Mouse (Mus musculus) lung, embryonic 16.5 days (tissue): Measurements from ENCODE around the gene Slamf9. TPM values are rescaled to one million over a fixed set of nuclear protein-coding genes. Genes with fewer than 3 reads are reported as not detected.

ENCODE experiments used
- ATAC-seq: fragments of 200-750 bp; cut with Nextera tagmentation; 2 replicates; pipeline ENCODE4 v1.8.0; 2017; ENCODE audit warnings: low read depth, mild to moderate bottlenecking, moderate library complexity
- H3K27ac ChIP-seq: fragments of 300-500 bp; sonication (generic); 2 replicates; pipeline ENCODE4 v1.5.1; 2014; ENCODE audit warnings: mild to moderate bottlenecking, control low read depth, low read length
- H3K27me3 ChIP-seq: fragments of 300-500 bp; sonication (generic); 2 replicates; pipeline ENCODE4 v1.6.1; 2014; ENCODE audit warnings: low read depth, low read length, mixed read lengths; ENCODE audit not compliant: control insufficient read depth, insufficient read depth
- H3K36me3 ChIP-seq: fragments of 300-500 bp; sonication (generic); 2 replicates; pipeline ENCODE4 v1.6.1; 2014; ENCODE audit warnings: low read length; ENCODE audit not compliant: control insufficient read depth, insufficient read depth
- H3K4me1 ChIP-seq: fragments of 300-500 bp; sonication (generic); replicated peaks from 2 replicates; pipeline ENCODE4 v1.6.1; 2014; ENCODE audit warnings: low read length, mixed read lengths; ENCODE audit not compliant: control insufficient read depth, insufficient read depth
- H3K4me2 ChIP-seq: fragments of 300-500 bp; sonication (generic); 2 replicates; pipeline ENCODE4 v1.6.1; 2014; ENCODE audit warnings: low read depth, low read length, control low read depth
- H3K4me3 ChIP-seq: fragments of 300-500 bp; sonication (generic); 2 replicates; pipeline ENCODE4 v1.5.1; 2014; ENCODE audit warnings: mild to moderate bottlenecking, low read length, control low read depth
- H3K9ac ChIP-seq: fragments of 300-500 bp; sonication (generic); 2 replicates; pipeline ENCODE4 v1.6.1; 2014; ENCODE audit warnings: low read length, control low read depth
- H3K9me3 ChIP-seq: fragments of 300-500 bp; sonication (generic); 2 replicates; pipeline ENCODE4 v1.6.1; 2016; ENCODE audit warnings: low read length; ENCODE audit not compliant: control insufficient read depth
- WGBS: fragments of 180-500 bp; shearing (Covaris S2); extraction: QIAGEN DNeasy Blood & Tissue Kit; methylation state at CpG from one replicate; pipeline ENCODE4 v1.1.7; 2014; 5-methylcytosine and 5-hydroxymethylcytosine counted together
- polyA plus RNA-seq: library from polyadenylated mRNA; unstranded; fragments of >200 nt; fragmentation: Nextera tagmentation; extraction: Ambion mirVana; gene quantifications from 2 replicates; pipeline ENCODE4 v1.2.1, GENCODE M21; 2015

Gene Slamf9
- polyA plus RNA-seq, 1 experiment from 2014 or later = 0.57 TPM

GRCm38 (mm10) chr1:172436785-172437184 is 38.4 kb upstream of the Slamf9 start:
- no peak overlapping the region for H3K9ac ChIP-seq
- no peak overlapping the region for H3K27ac ChIP-seq
- peaks cover 10% of the 10 kb centered on the region for H3K4me1 ChIP-seq
- no peaks in the 10 kb centered on the region for H3K9me3 ChIP-seq
- no peak for ATAC-seq
- no peaks in the 10 kb centered on the region for H3K36me3 ChIP-seq
- 25% methylated on average over 6 of the region's 6 CpGs for WGBS
- no peaks in the 10 kb centered on the region for H3K27me3 ChIP-seq
- no peak overlapping the region for H3K4me3 ChIP-seq
- no peak overlapping the region for H3K4me2 ChIP-seq

GRCm38 (mm10) chr1:172438621-172439020 is 36.5 kb upstream of the Slamf9 start:
- 64% methylated on average over 2 of the region's 2 CpGs for WGBS
- Histone ChIP-seq H3K9me3 (no peaks in the 10 kb centered on the region), H3K27me3 (no peaks in the 10 kb centered on the region), H3K4me3 (no peak overlapping the region), H3K9ac (no peak overlapping the region), H3K4me2 (no peak overlapping the region), H3K27ac (no peak overlapping the region), H3K36me3 (no peaks in the 10 kb centered on the region), H3K4me1 (no peaks in the 10 kb centered on the region)
- ATAC-seq = no peak

GRCm38 (mm10) chr1:172440521-172440920 is 34.6 kb upstream of the Slamf9 start:
- Histone ChIP-seq H3K9me3 (no peaks in the 10 kb centered on the region), H3K9ac (no peak overlapping the region), H3K27ac (no peak overlapping the region), H3K4me2 (no peak overlapping the region), H3K4me3 (no peak overlapping the region), H3K4me1 (no peaks in the 10 kb centered on the region), H3K36me3 (no peaks in the 10 kb centered on the region), H3K27me3 (no peaks in the 10 kb centered on the region)
- ATAC-seq = no peak
- WGBS = 76% methylated on average over 3 of the region's 3 CpGs

- H3K27me3 ChIP-seq = no peaks in the 10 kb centered on the region
- ATAC-seq = no peak
- 77% methylated on average over 9 of the region's 9 CpGs for WGBS
Measured at GRCm38 (mm10) chr1:172441935-172442445, 33.2 kb upstream of the Slamf9 start.

GRCm38 (mm10) chr1:172450226-172450625 is 24.9 kb upstream of the Slamf9 start:
- H3K4me3 ChIP-seq = no peak overlapping the region
- H3K9me3 ChIP-seq = no peaks in the 10 kb centered on the region
- no peaks in the 10 kb centered on the region for H3K27me3 ChIP-seq
- H3K9ac ChIP-seq = no peak overlapping the region
- H3K36me3 ChIP-seq = no peaks in the 10 kb centered on the region
- 42% methylated on average over 2 of the region's 2 CpGs for WGBS
- ATAC-seq = no peak
- no peak overlapping the region for H3K27ac ChIP-seq
- no peaks in the 10 kb centered on the region for H3K4me1 ChIP-seq
- no peak overlapping the region for H3K4me2 ChIP-seq

More at GRCm38 (mm10) chr1:172441935-172442445, 33.2 kb upstream of the Slamf9 start:
- no peak overlapping the region for H3K27ac ChIP-seq
- no peaks in the 10 kb centered on the region for H3K9me3 ChIP-seq
- no peaks in the 10 kb centered on the region for H3K4me1 ChIP-seq
- no peak overlapping the region for H3K4me3 ChIP-seq
- no peak overlapping the region for H3K4me2 ChIP-seq
- H3K36me3 ChIP-seq = no peaks in the 10 kb centered on the region
- H3K9ac ChIP-seq = no peak overlapping the region

GRCm38 (mm10) chr1:172450848-172451470 is 24.2 kb upstream of the Slamf9 start:
- Histone ChIP-seq H3K4me3 (no peak overlapping the region), H3K27me3 (no peaks in the 10 kb centered on the region), H3K4me2 (no peak overlapping the region), H3K9ac (no peak overlapping the region), H3K36me3 (no peaks in the 10 kb centered on the region), H3K4me1 (no peaks in the 10 kb centered on the region), H3K9me3 (no peaks in the 10 kb centered on the region), H3K27ac (no peak overlapping the region)
- no peak for ATAC-seq
- 35% methylated on average over 17 of the region's 17 CpGs for WGBS

- no peaks in the 10 kb centered on the region for H3K27me3 ChIP-seq
- no peaks in the 10 kb centered on the region for H3K36me3 ChIP-seq
- 71% methylated on average over 2 of the region's 2 CpGs for WGBS
- no peaks in the 10 kb centered on the region for H3K9me3 ChIP-seq
- no peak overlapping the region for H3K9ac ChIP-seq
- ATAC-seq = no peak
- no peak overlapping the region for H3K4me2 ChIP-seq
- no peak overlapping the region for H3K27ac ChIP-seq
- no peaks in the 10 kb centered on the region for H3K4me1 ChIP-seq
- no peak overlapping the region for H3K4me3 ChIP-seq
Measured at GRCm38 (mm10) chr1:172452911-172453310, 22.2 kb upstream of the Slamf9 start.

- Histone ChIP-seq H3K4me3 (no peak overlapping the region), H3K4me1 (no peaks in the 10 kb centered on the region), H3K9me3 (no peaks in the 10 kb centered on the region), H3K4me2 (no peak overlapping the region), H3K9ac (no peak overlapping the region), H3K36me3 (no peaks in the 10 kb centered on the region), H3K27ac (no peak overlapping the region), H3K27me3 (no peaks in the 10 kb centered on the region)
- ATAC-seq = no peak
- WGBS = 82% methylated on average over 2 of the region's 2 CpGs
Measured at GRCm38 (mm10) chr1:172453810-172454209, 21.3 kb upstream of the Slamf9 start.

GRCm38 (mm10) chr1:172455416-172455815 is 19.7 kb upstream of the Slamf9 start:
- H3K4me3 ChIP-seq = no peak overlapping the region
- WGBS = 18% methylated on average over 4 of the region's 4 CpGs
- H3K27ac ChIP-seq = no peak overlapping the region
- H3K36me3 ChIP-seq = no peaks in the 10 kb centered on the region
- no peaks in the 10 kb centered on the region for H3K4me1 ChIP-seq
- no peak for ATAC-seq
- no peaks in the 10 kb centered on the region for H3K27me3 ChIP-seq
- H3K9me3 ChIP-seq = no peaks in the 10 kb centered on the region
- no peak overlapping the region for H3K4me2 ChIP-seq
- no peak overlapping the region for H3K9ac ChIP-seq
